Mouse (Mus musculus) layer of hippocampus, postnatal 10 days (tissue): ENCODE results near the gene Taf3. TPM values are rescaled to one million over a fixed set of nuclear protein-coding genes. Genes with fewer than 3 reads are reported as not detected.

Experiments used
- DNase-seq, 2 experiments: peaks; one replicate each; pipeline ENCODE4 v3.0.0; 2021; ENCODE audit warnings: low spot score in 2 of 2
- long read RNA-seq: library from polyadenylated mRNA; stranded (forward); transcript quantifications from one replicate; pipeline ENCODE4 v2.0.0, GENCODE M21; 2023
- total RNA-seq, 2 experiments: library from RNA; stranded (reverse); gene quantifications; 2 replicates each; pipeline ENCODE4 v1.2.3; 2021

The Taf3 gene
- total RNA-seq, result 10 to 100 TPM; 10.5 to 11.4 TPM
- long read RNA-seq, full-length matches to known transcripts, result 1 of 2 reads
- long read RNA-seq, partial matches to known transcripts, result 0 of 2 reads
- long read RNA-seq, other reads (novel, unspliced or antisense), result 1 of 2 reads

GRCm38 (mm10) chr2:10048461-10048860 is at the start of gene Taf3:
Taf3 (minus strand) TSS chr2:10048596.
- peak; percentile 92 to 96 for DNase-seq

- no peak for DNase-seq
These were observed 46.1 kb upstream of the Taf3 start for GRCm38 (mm10) chr2:10094327-10095100.

- DNase-seq, result no peak
These were observed 39.0 kb upstream of the Taf3 start for GRCm38 (mm10) chr2:10087256-10087850.

GRCm38 (mm10) chr2:10082737-10083136 is 34.3 kb upstream of the Taf3 start:
- no peak for DNase-seq

DNA sequence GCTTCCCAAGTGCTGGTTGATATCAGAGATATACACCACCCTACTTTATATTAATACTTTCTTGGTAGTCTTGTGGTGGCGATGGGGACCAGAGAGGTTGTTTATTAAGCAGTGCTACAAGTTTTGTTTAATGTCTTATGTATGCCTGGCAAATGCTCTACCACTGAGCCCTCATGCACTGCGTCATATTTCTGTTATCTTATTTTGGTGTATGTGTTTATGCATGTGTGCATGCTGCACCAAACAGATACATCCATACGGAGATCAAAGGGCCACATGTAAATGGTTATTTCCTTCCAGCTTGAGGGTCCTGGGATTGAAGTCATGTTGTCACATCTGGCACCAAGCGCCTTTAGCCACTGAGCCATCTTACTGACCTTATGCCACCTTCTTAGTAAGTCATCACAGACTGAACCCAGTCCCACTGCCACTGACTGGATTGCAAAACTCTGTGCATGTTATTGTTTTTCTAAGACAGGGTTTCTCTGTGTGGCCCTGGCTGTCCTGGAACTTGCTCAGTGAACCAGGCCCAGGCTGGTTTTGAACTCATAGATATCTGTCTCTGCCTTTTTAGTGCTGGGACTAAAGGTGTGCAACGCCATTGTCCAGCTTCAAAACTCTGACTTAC is 33.2 kb upstream of the Taf3 start:
- no peak for DNase-seq

DNA sequence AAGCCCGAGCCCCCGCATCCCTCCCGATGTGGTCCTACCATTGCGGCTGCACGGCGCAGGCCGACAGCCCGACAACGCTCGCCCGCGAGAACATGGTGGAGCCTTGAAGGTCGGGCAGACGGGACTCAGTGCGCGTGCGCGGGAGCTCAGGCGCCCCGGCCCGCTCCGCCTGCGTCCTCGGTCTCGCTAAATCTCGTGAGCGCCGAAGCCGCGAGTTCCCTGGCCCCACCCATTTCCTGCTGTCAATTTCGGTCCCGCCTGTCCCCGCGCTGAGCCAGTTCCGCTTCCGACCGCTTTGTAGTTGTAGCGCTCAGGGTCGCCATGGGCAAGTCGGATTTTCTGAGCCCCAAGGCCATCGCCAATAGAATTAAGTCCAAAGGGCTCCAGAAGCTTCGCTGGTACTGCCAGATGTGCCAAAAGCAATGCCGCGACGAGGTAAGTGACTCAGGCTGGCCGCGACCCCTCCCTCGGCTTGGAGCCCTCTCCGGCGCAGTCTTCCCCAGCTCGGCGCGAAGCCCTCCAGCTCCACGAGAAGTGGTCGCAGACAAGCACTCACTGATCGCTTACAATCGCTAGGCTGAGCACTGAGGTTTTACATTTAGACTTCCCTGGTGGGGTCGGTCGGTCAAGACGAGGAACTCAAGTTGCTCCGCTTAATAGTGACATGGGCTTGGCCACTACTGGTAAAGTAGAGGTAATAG is 32.1 kb upstream of the Taf3 start, which contains the start of the genes Atp5c1 and Kin:
Gene Atp5c1, minus strand, starts transcription at position 201 of the 701 bp plus-strand sequence.
Gene Kin, plus strand, starts transcription at position 284 of the 701 bp plus-strand sequence.
- peak; percentile 96 to 97 for DNase-seq

GRCm38 (mm10) chr2:10079745-10080309 is 31.4 kb upstream of the Taf3 start:
- DNase-seq, result no peak

DNA sequence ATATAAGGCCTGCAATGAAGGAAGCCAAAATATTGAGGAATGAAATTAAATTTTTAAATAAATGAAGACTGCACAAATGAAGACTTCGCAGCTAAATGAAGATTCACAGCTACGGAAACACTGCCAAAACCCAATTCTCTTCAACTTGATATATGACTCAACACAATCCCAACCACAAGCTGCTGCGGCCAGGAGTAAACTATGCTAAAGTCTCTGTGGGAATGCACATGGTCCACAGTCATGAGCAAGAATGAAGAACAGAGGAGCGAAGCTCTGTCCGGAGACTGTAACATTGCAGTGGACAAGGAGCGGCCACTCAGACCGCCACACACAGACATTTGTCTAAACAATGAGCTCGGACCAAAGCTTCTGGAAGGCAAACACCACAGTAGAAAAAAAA is 28.3 kb upstream of the Taf3 start:
- DNase-seq, result no peak

DNA sequence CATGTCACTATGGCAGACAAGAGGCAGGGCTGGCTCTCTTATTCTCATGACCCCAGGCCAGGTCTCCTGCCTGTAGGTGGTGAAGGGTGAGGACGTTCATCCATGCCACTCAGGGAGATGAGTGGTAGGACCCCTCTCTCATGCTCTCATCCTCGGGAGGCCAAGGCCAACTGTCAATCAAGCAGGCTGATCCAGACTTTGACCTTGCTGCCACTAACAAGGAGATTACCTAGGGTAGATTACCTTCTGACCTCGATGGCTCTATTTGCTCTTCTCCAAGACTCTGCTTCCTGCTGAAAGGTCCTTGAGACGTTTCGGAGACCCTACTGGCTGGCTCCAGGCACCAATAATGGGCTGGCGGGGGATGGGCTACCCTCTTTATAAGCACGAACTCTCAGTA is 26.1 kb upstream of the Taf3 start:
- no peak for DNase-seq

DNA sequence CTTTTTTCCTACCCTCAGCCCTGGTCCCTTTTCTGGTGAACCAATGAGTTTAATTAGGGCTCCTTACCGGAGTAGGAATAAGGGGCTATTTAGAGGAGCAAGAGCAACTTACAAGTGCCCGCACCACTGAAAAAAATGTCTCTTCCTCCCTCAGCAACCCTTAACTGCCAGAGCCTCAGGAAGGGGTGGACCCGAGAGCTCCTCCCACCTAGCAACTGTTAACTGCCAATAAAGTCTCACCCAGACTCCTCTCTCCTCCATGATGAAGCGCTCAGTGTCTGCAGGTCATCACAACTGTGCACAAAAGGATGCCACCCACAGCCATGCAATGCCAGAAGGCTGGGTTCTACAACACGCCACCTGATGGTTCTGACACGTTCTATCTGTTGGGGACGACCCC is 23.4 kb upstream of the Taf3 start:
- no peak for DNase-seq

DNA sequence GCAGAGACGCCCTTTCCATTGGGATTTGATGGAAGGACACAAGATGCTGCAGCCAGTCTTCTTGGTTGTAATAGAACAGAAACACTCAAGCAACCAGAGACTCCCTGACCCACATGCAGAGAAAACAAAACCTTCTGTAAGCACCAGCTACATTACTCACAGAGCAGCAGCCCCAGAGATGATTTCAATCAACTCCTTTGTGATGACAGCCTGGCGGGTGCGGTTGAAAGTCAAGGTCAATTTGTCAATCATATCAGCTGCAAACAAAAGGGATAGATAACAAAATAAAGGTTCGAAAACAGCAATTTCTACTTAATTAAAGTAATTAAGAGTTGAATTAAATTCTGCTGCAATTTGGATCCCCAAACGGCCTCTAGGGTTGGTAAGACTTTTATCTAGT is 10.4 kb upstream of the Taf3 start:
- DNase-seq, result no peak

DNA sequence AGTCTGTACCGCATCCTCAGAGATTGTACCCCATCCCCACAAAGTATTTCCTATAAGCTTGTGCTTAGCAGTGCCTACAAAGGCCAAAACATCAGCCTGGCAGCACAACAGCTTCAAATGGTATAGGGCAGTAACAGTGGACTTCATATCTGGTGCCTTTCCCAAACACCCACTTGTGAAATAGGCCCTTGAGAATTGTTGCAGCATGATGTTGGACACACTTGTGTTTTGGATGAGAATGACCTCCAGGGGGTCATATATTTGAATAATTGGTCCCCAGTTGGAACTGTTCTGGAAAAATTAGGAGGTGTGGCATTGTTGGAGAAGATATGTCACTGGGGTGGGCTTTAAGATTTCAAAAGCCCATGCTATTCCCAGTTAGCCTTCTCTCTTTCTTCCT is 3.6 kb upstream of the Taf3 start:
- DNase-seq, result no peak

- DNase-seq, result no peak
These were observed 2.5 kb upstream of the Taf3 start for GRCm38 (mm10) chr2:10050878-10051277.

DNA sequence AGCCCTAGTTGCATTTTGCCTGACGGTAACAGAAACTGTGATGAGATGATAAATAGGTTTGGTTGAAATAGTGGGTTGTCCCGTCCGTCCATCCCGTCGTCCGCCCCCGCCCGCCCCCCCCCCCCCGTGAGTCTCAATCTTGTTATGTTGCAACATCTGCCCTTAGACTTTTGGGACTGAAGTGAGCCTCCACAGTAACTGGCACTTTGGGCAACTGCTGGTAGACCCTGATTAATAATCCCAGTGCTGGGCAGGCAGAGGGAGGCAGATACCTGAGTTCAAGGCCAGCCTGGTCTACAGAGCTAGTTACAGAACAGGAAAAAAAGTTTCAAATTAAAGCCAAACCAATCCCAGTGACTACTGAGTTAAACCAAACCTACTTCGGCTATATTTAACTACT is 1.1 kb upstream of the Taf3 start:
- no peak for DNase-seq

DNA sequence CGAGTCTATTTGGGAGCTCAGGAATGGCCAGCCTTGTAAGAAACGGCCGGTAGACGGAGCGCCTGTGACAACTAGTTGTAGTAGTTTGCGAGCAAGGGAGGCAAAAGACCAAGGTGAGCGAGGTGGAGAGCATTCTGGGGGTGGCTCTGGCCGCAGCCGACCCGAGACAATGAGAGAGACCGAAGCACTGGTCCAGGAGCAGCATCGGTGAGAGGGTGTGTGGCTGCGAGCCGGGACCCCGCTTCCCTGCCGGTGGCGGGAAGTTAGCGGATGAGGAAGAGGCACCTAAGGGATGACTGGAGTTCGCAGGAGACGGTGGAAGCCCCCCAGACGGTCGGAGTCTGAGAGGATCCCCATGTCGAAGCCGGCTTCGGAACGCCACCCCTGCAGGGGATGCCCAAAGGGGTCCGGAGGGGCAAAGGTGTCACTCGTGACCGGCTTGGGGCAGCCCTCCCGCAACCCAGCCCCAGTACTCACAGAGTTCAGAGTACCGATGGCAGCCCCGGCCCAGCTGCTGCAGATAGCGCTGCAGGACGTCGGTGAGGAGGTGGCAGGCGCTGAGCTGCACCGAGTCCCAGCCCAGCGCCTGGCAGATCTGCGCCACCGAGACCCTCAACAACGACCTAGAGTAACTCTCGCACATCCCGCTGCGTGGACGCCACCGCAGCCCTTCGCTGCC is 499 bp downstream of the Taf3 start:
- DNase-seq, result peak; percentile 31 to 44

DNA sequence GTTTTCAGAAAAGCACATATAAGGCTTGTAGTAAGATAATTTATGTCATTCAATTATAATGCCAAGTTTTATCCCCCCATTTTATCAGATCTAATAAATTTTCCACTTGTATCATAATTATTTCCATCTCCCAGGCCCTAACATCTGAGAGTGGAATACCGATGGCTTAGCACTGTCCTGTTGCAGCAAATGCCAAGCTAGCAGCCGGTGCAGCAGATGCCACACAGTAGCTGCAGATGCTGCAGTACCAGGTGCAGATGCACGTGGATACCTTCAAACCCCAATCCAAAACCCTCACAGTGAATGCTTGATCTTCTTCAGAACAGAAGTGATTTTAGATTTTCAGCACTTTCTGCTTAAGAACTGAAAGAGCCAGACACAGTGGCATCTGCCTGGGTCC is 13.4 kb downstream of the Taf3 start:
- DNase-seq, result no peak

DNA sequence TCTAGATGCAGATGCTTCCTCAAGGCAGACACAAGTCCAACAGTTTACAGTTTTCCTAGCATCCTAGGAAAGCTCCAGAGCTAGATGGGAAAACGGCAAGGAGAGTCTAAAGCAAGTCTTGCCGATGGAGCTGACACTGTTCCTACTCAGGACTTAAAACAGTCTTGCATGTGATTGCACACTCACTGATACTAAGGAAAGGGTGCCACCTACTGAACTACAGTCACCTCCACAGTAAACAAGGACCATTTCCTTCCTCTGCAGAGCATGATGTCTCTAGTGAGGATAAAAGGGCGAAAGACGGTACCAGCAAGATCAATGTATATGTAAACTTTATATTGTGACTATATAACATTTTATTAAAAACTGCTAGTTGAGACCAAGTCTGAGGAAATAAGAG is 14.7 kb downstream of the Taf3 start:
- no peak for DNase-seq

DNA sequence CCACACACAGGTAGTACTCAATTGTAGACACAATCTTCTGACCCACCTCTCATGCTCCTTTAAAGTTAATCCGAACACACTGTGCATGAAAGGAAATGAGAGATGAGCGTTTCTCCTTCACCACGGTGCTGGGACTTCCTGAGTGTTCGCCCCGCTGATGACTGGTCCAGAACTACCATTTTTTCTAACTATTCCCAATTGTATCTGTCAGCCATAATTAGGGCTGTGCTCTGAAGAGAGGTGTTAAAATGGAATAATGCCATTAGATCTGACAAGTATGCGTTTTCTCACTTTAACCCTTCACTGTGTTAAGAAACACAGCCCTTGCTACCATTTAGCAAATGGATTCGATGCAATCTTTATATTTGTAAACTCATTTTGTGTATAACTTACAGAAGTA is 18.6 kb downstream of the Taf3 start:
- DNase-seq, result no peak

GRCm38 (mm10) chr2:10024264-10024663 is 24.1 kb downstream of the Taf3 start:
- DNase-seq, result no peak

DNA sequence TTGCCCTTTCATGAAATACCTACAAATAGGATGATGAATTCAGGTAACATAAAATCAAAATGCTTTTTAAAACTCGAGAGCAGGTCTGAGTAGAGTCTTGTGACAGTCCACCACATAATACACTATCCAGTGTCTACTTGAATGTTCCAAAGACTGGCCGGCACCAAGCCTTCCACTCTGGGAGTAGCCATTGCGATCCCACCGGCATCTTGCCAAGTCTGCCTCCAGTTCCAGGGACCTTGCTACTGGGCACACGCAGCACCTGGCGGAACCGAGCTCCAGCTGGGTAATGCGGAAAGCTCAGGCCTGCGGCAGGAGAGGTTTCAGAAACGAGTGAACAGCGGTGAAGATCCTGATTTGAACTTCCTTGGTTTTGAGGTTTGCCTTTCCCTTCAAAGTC is 27.1 kb downstream of the Taf3 start:
- DNase-seq, result no peak
